Mouse (Mus musculus) lung, adult 2 months (tissue): ENCODE results near the gene Tnp2.

Experiments used
- CTCF ChIP-seq: fragments of 200-500 bp; IDR thresholded peaks from 2 replicates; pipeline ENCODE4 v1.5.1; 2011; ENCODE audit warnings: mild to moderate bottlenecking, low read length, control low read depth; ENCODE audit not compliant: insufficient read depth
- POLR2A ChIP-seq: fragments of 200-500 bp; IDR thresholded peaks from 2 replicates; pipeline ENCODE4 v1.6.1; 2011; ENCODE audit warnings: low read depth, mild to moderate bottlenecking, control low read depth, low read length, borderline replicate concordance; ENCODE audit errors: extremely low read depth

DNA sequence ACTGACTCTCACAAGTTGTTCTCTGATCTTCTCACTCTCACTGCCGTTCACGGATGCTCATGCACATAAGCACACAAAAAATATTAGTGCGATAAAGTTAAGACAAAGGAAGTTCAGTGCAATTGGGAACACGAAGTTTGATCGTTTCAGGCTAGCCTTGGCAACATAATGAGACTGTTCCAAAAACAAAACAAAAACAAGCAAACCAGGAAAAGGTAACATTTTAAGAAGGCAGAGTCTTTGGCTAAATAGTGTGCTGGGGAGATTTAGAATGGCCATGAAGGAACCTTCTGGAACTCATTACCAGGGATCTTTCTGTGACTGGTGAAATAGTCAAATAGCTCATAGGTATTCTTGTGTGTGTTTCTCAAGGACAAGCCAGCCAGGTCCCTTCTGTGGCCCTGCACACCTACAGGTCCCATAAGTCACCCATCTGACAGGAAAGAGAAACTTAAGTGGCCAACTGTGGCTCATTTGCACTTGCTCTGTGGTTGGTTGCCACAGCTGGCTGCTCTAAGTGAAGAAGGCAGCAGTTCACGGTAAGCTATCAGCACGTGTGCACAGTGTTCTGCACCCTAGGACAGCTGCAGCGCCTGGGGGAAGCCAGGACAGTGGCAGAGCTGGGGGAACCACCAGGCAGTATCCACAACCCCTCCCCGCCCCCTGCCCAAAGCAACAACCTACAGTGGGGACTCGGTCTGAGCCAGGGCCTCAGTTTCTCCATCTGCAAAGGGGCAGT, 17.5 kb upstream of the Tnp2 start, which contains the start of gene Prm1:
- TF ChIP-seq POLR2A = no peak
- TF ChIP-seq CTCF = no peak
